Mouse (Mus musculus) neural tube, embryonic 11.5 days (tissue): ENCODE results near the gene Pf4. TPM values are rescaled to one million over a fixed set of nuclear protein-coding genes. Genes with fewer than 3 reads are reported as not detected.

ENCODE experiments used
- ATAC-seq: fragments of 200-750 bp; cut with Nextera tagmentation; 2 replicates; pipeline ENCODE4 v1.8.0; 2017; ENCODE audit warnings: moderate number of reproducible peaks, mild to moderate bottlenecking, moderate TSS enrichment, moderate library complexity; ENCODE audit not compliant: insufficient read depth, low FRiP score, low TSS enrichment
- DNase-seq: peaks from one replicate; pipeline ENCODE4 v3.0.0-alpha.2; 2015; ENCODE audit warnings: low spot score
- H3K27ac ChIP-seq: fragments of 300-500 bp; sonication (generic); 2 replicates; pipeline ENCODE4 v1.5.1; 2014; ENCODE audit warnings: low read depth, mild to moderate bottlenecking, low read length
- H3K27me3 ChIP-seq: fragments of 300-500 bp; sonication (generic); 2 replicates; pipeline ENCODE4 v1.6.1; 2014; ENCODE audit warnings: mild to moderate bottlenecking, low read length, mixed read lengths; ENCODE audit not compliant: control insufficient read depth, insufficient read depth
- H3K36me3 ChIP-seq: fragments of 300-500 bp; sonication (generic); 2 replicates; pipeline ENCODE4 v1.6.1; 2014; ENCODE audit warnings: mild to moderate bottlenecking, low read length, moderate library complexity, mixed read lengths; ENCODE audit not compliant: control insufficient read depth, insufficient read depth
- H3K4me1 ChIP-seq: fragments of 300-500 bp; sonication (generic); 2 replicates; pipeline ENCODE4 v1.6.1; 2014; ENCODE audit warnings: low read length, mixed read lengths; ENCODE audit not compliant: control insufficient read depth, insufficient read depth
- H3K4me2 ChIP-seq: fragments of 300-500 bp; sonication (generic); 2 replicates; pipeline ENCODE4 v1.6.1; 2014; ENCODE audit warnings: low read depth, mild to moderate bottlenecking, moderate library complexity
- H3K4me3 ChIP-seq: fragments of 300-500 bp; sonication (generic); 2 replicates; pipeline ENCODE4 v1.5.1; 2014; ENCODE audit warnings: low read depth, low read length
- H3K9ac ChIP-seq: fragments of 300-500 bp; sonication (generic); 2 replicates; pipeline ENCODE4 v1.6.1; 2014; ENCODE audit warnings: mild to moderate bottlenecking, low read length
- H3K9me3 ChIP-seq: fragments of 300-500 bp; sonication (generic); 2 replicates; pipeline ENCODE4 v1.6.1; 2016; ENCODE audit warnings: low read length; ENCODE audit not compliant: control insufficient read depth
- WGBS: fragments of 180-500 bp; shearing (Covaris S2); extraction: QIAGEN DNeasy Blood & Tissue Kit; methylation state at CpG from one replicate; pipeline ENCODE4 v1.1.7; 2014; 5-methylcytosine and 5-hydroxymethylcytosine counted together
- microRNA-seq: library from miRNA; unstranded; fragments of <30 nt; microRNA quantifications from one replicate; pipeline ENCODE4, GENCODE M21; 2016
- polyA plus RNA-seq: library from polyadenylated mRNA; unstranded; fragments of >200 nt; fragmentation: Nextera tagmentation; extraction: Ambion mirVana; gene quantifications from 2 replicates; pipeline ENCODE4 v1.2.1, GENCODE M21; 2014

The Pf4 gene
- polyA plus RNA-seq, 1 experiment from 2014 or later, result 79.6 TPM

DNA sequence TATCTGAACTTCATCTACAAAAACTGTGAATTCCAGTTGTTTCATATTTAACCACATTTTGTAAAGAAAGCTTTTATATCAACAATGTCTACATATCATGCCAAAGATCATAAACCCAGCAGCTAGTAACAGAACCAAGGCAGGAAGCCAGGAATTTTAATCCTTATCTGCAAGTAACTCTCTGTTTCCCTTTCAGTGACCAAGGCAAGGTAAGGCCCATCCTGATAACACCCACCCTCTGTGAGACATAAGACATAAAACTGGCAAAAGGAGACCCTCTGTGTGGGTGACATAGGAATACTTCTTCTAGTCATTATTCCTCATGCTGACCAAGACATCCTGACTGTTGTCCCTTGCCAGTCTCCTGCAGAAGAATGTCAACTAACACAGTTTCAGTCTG, 32.3 kb downstream of the Pf4 start:
- Histone ChIP-seq H3K4me3 (no peak overlapping the region), H3K4me1 (no peaks in the 10 kb centered on the region), H3K4me2 (no peak overlapping the region), H3K27me3 (no peaks in the 10 kb centered on the region), H3K27ac (no peak overlapping the region), H3K36me3 (no peaks in the 10 kb centered on the region), H3K9ac (no peak overlapping the region), H3K9me3 (no peaks in the 10 kb centered on the region)
- DNase-seq, result no peak
- no peak for ATAC-seq

DNA sequence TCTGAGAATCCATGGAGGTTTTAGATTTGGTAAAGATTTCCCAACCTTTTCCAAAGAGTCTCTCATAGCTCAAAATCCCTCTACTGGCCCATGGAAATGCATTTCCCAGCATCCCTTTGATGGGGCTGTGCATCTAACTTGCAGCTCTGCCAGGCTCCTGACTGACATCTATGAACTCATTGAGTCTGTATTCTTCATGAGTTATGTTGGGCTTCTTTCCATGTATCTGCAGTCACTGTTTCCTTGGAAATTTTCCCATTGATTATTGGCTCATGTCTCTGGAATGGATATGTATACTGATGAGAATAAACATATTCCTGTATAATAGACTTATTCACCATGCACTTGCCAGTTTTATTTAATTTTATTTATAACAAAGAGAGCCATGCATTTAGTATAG, 33.8 kb downstream of the Pf4 start:
- Histone ChIP-seq H3K4me3 (no peak overlapping the region), H3K27me3 (no peaks in the 10 kb centered on the region), H3K9ac (no peak overlapping the region), H3K4me1 (no peaks in the 10 kb centered on the region), H3K27ac (no peak overlapping the region), H3K36me3 (no peaks in the 10 kb centered on the region), H3K4me2 (no peak overlapping the region), H3K9me3 (no peaks in the 10 kb centered on the region)
- DNase-seq (no peak), ATAC-seq (no peak)

DNA sequence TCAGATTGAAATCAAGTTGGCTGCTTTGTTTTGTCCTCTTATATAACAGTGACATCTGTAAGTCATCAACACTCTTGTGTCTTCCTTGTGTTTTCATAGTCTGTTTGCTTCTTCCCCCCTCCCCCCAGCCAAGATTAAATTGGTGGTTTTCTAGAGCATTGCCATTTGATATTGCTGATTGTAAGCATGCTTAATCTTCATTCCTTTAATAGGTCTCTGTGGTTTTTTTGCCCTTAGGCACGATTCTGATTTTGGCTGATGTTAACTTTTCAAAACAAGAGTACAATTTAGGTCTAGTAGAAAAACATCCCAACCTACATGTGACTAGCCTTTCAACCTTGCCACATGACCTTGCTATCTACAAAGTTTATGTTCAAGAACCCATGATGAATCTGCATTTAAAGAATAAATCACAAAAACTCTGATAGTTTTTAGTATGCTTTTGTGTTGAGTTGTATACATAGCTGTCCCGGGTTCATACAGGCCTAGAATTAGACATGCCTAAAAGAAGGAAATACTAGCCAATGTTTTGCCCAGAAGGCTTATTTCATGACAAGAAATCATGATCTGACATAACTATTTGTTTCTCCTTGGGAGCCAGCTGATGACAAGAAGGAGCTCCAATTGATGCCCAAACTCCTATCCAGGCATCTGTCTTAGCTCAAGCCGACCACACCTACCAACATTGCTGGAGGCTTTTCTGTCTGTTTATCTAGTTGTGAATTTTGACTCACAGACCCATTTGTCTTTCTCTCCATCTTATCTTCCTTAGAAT, 35.1 kb downstream of the Pf4 start:
- Histone ChIP-seq H3K4me3 (no peak overlapping the region), H3K9me3 (no peaks in the 10 kb centered on the region), H3K27me3 (no peaks in the 10 kb centered on the region), H3K4me1 (no peaks in the 10 kb centered on the region), H3K36me3 (no peaks in the 10 kb centered on the region), H3K4me2 (no peak overlapping the region), H3K9ac (no peak overlapping the region), H3K27ac (no peak overlapping the region)
- no peak for DNase-seq
- no peak for ATAC-seq
- 78% methylated on average over 3 of the region's 3 CpGs for WGBS

DNA sequence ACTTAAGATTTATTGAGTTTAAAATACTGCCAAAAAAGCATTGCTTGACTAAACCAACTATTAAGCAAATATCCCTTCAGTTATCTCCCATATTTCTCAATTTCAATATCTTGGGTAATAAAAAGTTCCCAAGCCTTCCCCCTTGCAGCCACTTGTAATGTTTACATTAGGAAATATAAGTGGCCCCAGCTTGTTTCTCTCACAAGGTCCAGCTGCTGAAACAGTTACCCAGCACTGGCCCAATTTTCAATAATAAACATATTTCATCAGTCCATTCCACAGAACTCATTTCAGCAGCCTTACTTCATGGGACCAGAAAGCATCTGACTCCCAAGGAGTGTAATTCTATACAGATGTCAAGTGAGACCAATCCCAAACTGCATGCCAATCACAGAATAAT, 47.5 kb downstream of the Pf4 start:
- no peaks in the 10 kb centered on the region for H3K36me3 ChIP-seq
- no peaks in the 10 kb centered on the region for H3K9me3 ChIP-seq
- H3K4me3 ChIP-seq, result no peak overlapping the region
- no peak for DNase-seq
- no peaks in the 10 kb centered on the region for H3K4me1 ChIP-seq
- no peak for ATAC-seq
- H3K4me2 ChIP-seq, result no peak overlapping the region
- H3K27me3 ChIP-seq, result no peaks in the 10 kb centered on the region
- no peak overlapping the region for H3K9ac ChIP-seq
- no peak overlapping the region for H3K27ac ChIP-seq

Small RNA genes within 50 kb of the gene (microRNA-seq; reads per million reads assigned to microRNA genes)
- not detected for gene Gm24322

Other genes with a start within 250 kb of the Pf4 start
- gene 5830473C10Rik, start 211.3 kb upstream of the Pf4 start, polyA plus RNA-seq, result not detected in 2 replicates
- gene Rassf6, start 131.8 kb upstream of the Pf4 start, polyA plus RNA-seq, result 0.50 and 0.57 TPM in 2 replicates
- gene Cxcl5, start 13.1 kb upstream of the Pf4 start, polyA plus RNA-seq, result 0.15 TPM in 1 of 2 replicates, not detected in the other
- gene Ppbp, start 3.9 kb upstream of the Pf4 start, polyA plus RNA-seq, result 21.7 and 21.8 TPM in 2 replicates
- gene Cxcl3, start 13.7 kb downstream of the Pf4 start, polyA plus RNA-seq, result not detected in 2 replicates
- 0.38 TPM in 1 of 2 replicates, not detected in the other for gene Cxcl15, start 22.1 kb downstream of the Pf4 start, polyA plus RNA-seq
- not detected in 2 replicates for gene Cxcl1, start 118.8 kb downstream of the Pf4 start, polyA plus RNA-seq
- gene Cxcl2, start 131.4 kb downstream of the Pf4 start, polyA plus RNA-seq, result not detected in 2 replicates
- gene Mthfd2l, start 158.7 kb downstream of the Pf4 start, polyA plus RNA-seq, result 87.7 and 93.3 TPM in 2 replicates